Mouse (Mus musculus): ENCODE data around the gene Zfp574. TPM values are rescaled to one million over a fixed set of nuclear protein-coding genes. Genes with fewer than 3 reads are reported as not detected.

The Zfp574 gene
- total and polyA plus RNA-seq, 2 experiments from 2014 or later: 30.9 to 38.0 TPM

DNA sequence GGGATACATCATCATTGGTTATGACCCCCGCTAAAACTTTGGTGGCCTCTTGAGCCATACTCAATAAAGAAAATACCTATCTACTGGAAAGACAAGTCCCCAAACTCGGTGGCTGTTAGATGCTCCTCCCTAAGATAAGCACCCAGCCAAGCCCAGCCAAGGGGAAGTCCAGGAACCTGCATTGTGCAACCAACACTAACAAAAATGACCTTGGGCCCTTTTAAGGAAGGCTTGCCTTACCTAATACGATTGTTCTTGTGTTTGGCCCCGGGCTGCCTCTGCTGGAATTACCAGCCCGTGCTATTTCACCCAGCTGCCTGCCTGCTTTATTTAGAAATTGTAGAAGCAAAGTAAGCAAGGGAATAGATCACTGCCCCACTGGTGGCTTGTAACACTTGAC, 12.3 kb downstream of the Zfp574 start:
- no peak overlapping the region for H3K27ac ChIP-seq (ENCODE audit: low read depth, low read length)
- no peaks in the 10 kb centered on the region for H3K4me1 ChIP-seq (ENCODE audit: insufficient read depth, low read length)
- H3K9me3 ChIP-seq (ENCODE audit: low read length): no peaks in the 10 kb centered on the region
- no peak for DNase-seq (ENCODE audit: low spot score)
- TF ChIP-seq CTCF (IDR thresholded peaks at IDR 0.05): no peak
- WGBS: 87% methylated on average over 5 of the region's 5 CpGs
- H3K4me3 ChIP-seq (ENCODE audit: low read depth, low read length): no peak overlapping the region
- no peak overlapping the region for H3K9ac ChIP-seq (replicated peaks; ENCODE audit: low read length, poor library complexity, severe bottlenecking)
- ATAC-seq (ENCODE audit: low FRiP score): no peak
- no peak overlapping the region for H3K4me2 ChIP-seq (ENCODE audit: low read depth, low read length, poor library complexity, severe bottlenecking)
- no peaks in the 10 kb centered on the region for H3K27me3 ChIP-seq (ENCODE audit: insufficient read depth, low read length)
- H3K36me3 ChIP-seq (ENCODE audit: insufficient read depth, low read length): peaks cover 54% of the 10 kb centered on the region

GRCm38 (mm10) chr7:25086656-25087055, 14.3 kb downstream of the Zfp574 start:
- Histone ChIP-seq H3K36me3 (ENCODE audit: insufficient read depth, low read length) (peaks cover 38% of the 10 kb centered on the region), H3K9me3 (ENCODE audit: low read length) (no peaks in the 10 kb centered on the region), H3K27me3 (ENCODE audit: insufficient read depth, low read length) (no peaks in the 10 kb centered on the region), H3K4me2 (ENCODE audit: low read depth, low read length, poor library complexity, severe bottlenecking) (no peak overlapping the region), H3K9ac (replicated peaks; ENCODE audit: low read length, poor library complexity, severe bottlenecking) (no peak overlapping the region), H3K4me1 (ENCODE audit: insufficient read depth, low read length) (no peaks in the 10 kb centered on the region), H3K27ac (ENCODE audit: low read depth, low read length) (no peak overlapping the region), H3K4me3 (ENCODE audit: low read depth, low read length) (no peak overlapping the region)
- peak; percentile 66 for TF ChIP-seq CTCF (IDR thresholded peaks at IDR 0.05)
- DNase-seq (ENCODE audit: low spot score) (no peak), ATAC-seq (ENCODE audit: low FRiP score) (no peak)
- WGBS: 50% methylated on average over 3 of the region's 3 CpGs

- no peak for TF ChIP-seq CTCF (IDR thresholded peaks at IDR 0.05)
- DNase-seq (ENCODE audit: low spot score) (no peak), ATAC-seq (ENCODE audit: low FRiP score) (no peak)
- Histone ChIP-seq H3K36me3 (ENCODE audit: insufficient read depth, low read length) (peaks cover 34% of the 10 kb centered on the region), H3K27ac (ENCODE audit: low read depth, low read length) (no peak overlapping the region), H3K9me3 (ENCODE audit: low read length) (no peaks in the 10 kb centered on the region), H3K9ac (replicated peaks; ENCODE audit: low read length, poor library complexity, severe bottlenecking) (no peak overlapping the region), H3K4me1 (ENCODE audit: insufficient read depth, low read length) (no peaks in the 10 kb centered on the region), H3K4me2 (ENCODE audit: low read depth, low read length, poor library complexity, severe bottlenecking) (no peak overlapping the region), H3K27me3 (ENCODE audit: insufficient read depth, low read length) (no peaks in the 10 kb centered on the region), H3K4me3 (ENCODE audit: low read depth, low read length) (no peak overlapping the region)
- 55% methylated on average over 10 of the region's 10 CpGs for WGBS
Measured at GRCm38 (mm10) chr7:25087256-25087912, 15.0 kb downstream of the Zfp574 start.

- H3K9me3 ChIP-seq (ENCODE audit: low read length): no peaks in the 10 kb centered on the region
- H3K4me1 ChIP-seq (ENCODE audit: insufficient read depth, low read length): no peaks in the 10 kb centered on the region
- no peak overlapping the region for H3K27ac ChIP-seq (ENCODE audit: low read depth, low read length)
- H3K4me2 ChIP-seq (ENCODE audit: low read depth, low read length, poor library complexity, severe bottlenecking): no peak overlapping the region
- no peak overlapping the region for H3K4me3 ChIP-seq (ENCODE audit: low read depth, low read length)
- H3K9ac ChIP-seq (replicated peaks; ENCODE audit: low read length, poor library complexity, severe bottlenecking): no peak overlapping the region
- ATAC-seq (ENCODE audit: low FRiP score): no peak
- no peak for TF ChIP-seq CTCF (IDR thresholded peaks at IDR 0.05)
- H3K27me3 ChIP-seq (ENCODE audit: insufficient read depth, low read length): no peaks in the 10 kb centered on the region
- peaks cover 28% of the 10 kb centered on the region for H3K36me3 ChIP-seq (ENCODE audit: insufficient read depth, low read length)
- WGBS: 56% methylated on average over 5 of the region's 5 CpGs
- DNase-seq (ENCODE audit: low spot score): no peak
Measured at GRCm38 (mm10) chr7:25087972-25088371, 15.6 kb downstream of the Zfp574 start.

GRCm38 (mm10) chr7:25088531-25088930, 16.2 kb downstream of the Zfp574 start:
- Histone ChIP-seq H3K27me3 (ENCODE audit: insufficient read depth, low read length) (no peaks in the 10 kb centered on the region), H3K4me2 (ENCODE audit: low read depth, low read length, poor library complexity, severe bottlenecking) (no peak overlapping the region), H3K9me3 (ENCODE audit: low read length) (no peaks in the 10 kb centered on the region), H3K36me3 (ENCODE audit: insufficient read depth, low read length) (peaks cover 23% of the 10 kb centered on the region), H3K4me3 (ENCODE audit: low read depth, low read length) (no peak overlapping the region), H3K9ac (replicated peaks; ENCODE audit: low read length, poor library complexity, severe bottlenecking) (no peak overlapping the region), H3K27ac (ENCODE audit: low read depth, low read length) (no peak overlapping the region), H3K4me1 (ENCODE audit: insufficient read depth, low read length) (no peaks in the 10 kb centered on the region)
- WGBS: 17% methylated on average over 10 of the region's 10 CpGs
- TF ChIP-seq CTCF (IDR thresholded peaks at IDR 0.05): no peak
- no peak for DNase-seq (ENCODE audit: low spot score)
- ATAC-seq (ENCODE audit: low FRiP score): no peak

DNA sequence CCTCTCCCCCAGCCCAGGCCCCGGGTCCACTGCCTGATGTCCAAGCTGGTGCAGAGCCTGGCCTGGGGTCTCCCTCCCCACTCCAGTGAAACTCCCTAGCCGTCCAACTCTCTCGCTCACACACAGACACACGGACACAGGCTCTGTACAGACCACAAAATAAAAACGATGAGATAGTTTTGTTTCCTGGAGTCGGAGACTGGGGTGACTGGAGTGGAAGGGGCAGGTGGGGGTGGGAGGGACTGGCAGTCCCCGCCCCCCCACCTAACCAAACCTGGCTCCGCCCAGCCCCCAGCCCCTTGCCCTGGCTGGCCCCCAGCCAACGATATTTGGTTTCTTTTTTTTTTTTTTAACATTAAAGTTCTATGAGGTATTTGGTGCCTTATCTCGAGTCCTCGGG, 16.6 kb downstream of the Zfp574 start:
- TF ChIP-seq CTCF (IDR thresholded peaks at IDR 0.05): no peak
- Histone ChIP-seq H3K9ac (replicated peaks; ENCODE audit: low read length, poor library complexity, severe bottlenecking) (no peak overlapping the region), H3K4me1 (ENCODE audit: insufficient read depth, low read length) (no peaks in the 10 kb centered on the region), H3K9me3 (ENCODE audit: low read length) (no peaks in the 10 kb centered on the region), H3K4me3 (ENCODE audit: low read depth, low read length) (no peak overlapping the region), H3K4me2 (ENCODE audit: low read depth, low read length, poor library complexity, severe bottlenecking) (no peak overlapping the region), H3K36me3 (ENCODE audit: insufficient read depth, low read length) (peaks cover 18% of the 10 kb centered on the region; the same call in 1 of the 2 replicates), H3K27me3 (ENCODE audit: insufficient read depth, low read length) (no peaks in the 10 kb centered on the region), H3K27ac (ENCODE audit: low read depth, low read length) (no peak overlapping the region)
- ATAC-seq (ENCODE audit: low FRiP score) (no peak), DNase-seq (ENCODE audit: low spot score) (no peak)
- whole genome bisulfite sequencing: 35% methylated on average over 10 of the region's 11 CpGs

Data from midbrain, postnatal 0 days (tissue).